Mouse (Mus musculus) myocyte (in vitro differentiated cells): ENCODE data around the gene Rlf.

Experiments
- E2F4 ChIP-seq: IDR thresholded peaks from one replicate; pipeline ENCODE4 v1.6.1; 2011; ENCODE audit warnings: mild to moderate bottlenecking, control low read depth, moderate library complexity; ENCODE audit not compliant: insufficient read depth
- MYOD1 ChIP-seq, 3 experiments: IDR thresholded peaks; one replicate each; pipeline ENCODE4 v1.6.1; 2011; ENCODE audit warnings: control low read depth in 2 of 3, low read depth in 2 of 3, mild to moderate bottlenecking in 2 of 3, moderate library complexity in 1 of 3; ENCODE audit not compliant: insufficient read length in 2 of 3, control insufficient read depth in 1 of 3
- POLR2A ChIP-seq: IDR thresholded peaks from one replicate; pipeline ENCODE4 v1.6.1; 2011; ENCODE audit warnings: low read depth, mild to moderate bottlenecking, control low read depth, moderate library complexity; ENCODE audit not compliant: insufficient read length
- POLR2AphosphoS2 ChIP-seq: IDR thresholded peaks from one replicate; pipeline ENCODE4 v1.6.1; 2011; ENCODE audit warnings: low read depth, control low read depth; ENCODE audit not compliant: insufficient read length
- REST ChIP-seq: IDR thresholded peaks from one replicate; pipeline ENCODE4 v1.6.1; 2011; ENCODE audit warnings: mild to moderate bottlenecking, control low read depth, moderate library complexity; ENCODE audit not compliant: insufficient read depth, insufficient read length
- TCF12 ChIP-seq: IDR thresholded peaks from one replicate; pipeline ENCODE4 v1.6.1; 2011; ENCODE audit warnings: mild to moderate bottlenecking, control low read depth; ENCODE audit not compliant: poor library complexity, insufficient read depth, severe bottlenecking
- USF1 ChIP-seq: IDR thresholded peaks from one replicate; pipeline ENCODE4 v1.6.1; 2011; ENCODE audit warnings: low read depth, mild to moderate bottlenecking, control low read depth, moderate library complexity

DNA sequence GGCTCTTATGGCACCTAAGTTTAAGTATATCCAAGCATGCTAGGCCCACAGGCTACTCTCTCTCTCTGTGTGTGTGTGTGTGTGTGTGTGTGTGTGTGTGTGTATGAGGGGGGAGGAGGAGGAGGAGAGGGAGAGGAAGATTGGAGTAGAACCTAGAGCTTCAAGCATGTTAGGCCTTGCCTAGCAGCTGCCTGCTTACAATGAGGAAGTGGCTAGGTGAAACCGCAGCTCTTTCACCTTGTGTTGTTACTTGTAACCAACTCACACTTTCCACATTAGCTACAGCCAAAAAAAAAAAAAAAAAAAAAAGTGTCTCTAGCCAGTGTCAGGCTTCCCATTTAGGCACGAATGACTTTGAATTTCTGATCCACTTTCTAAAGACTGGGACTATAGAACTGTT lies 18.7 kb downstream of the Rlf start:
- TF ChIP-seq USF1 (no peak), POLR2A (no peak), REST (no peak), E2F4 (no peak), MYOD1 (IDR thresholded peaks at IDR 0.05; ENCODE audit: control insufficient read depth in 1 of 3, insufficient read length in 2 of 3, low read depth in 2 of 3) (no peak), TCF12 (no peak), POLR2AphosphoS2 (no peak)
